Mouse (Mus musculus): ENCODE measurements at regions not wholly inside any gene's neighbourhood (a gene's known extent, or its start where the extent isn't known, plus 50 kb on each side); places are given as distances from the start of the nearest gene placed in this dataset.
A peak's percentile ranks its signal among the peaks of the same experiment; 100 is the strongest.

- H3K27me3 ChIP-seq = no peaks in the 10 kb centered on the region
- no peaks in the 10 kb centered on the region for H3K4me1 ChIP-seq
- H3K4me3 ChIP-seq (replicated peaks) = no peak overlapping the region
- H3K27ac ChIP-seq (replicated peaks) = no peak overlapping the region
- no peak overlapping the region for H3K9ac ChIP-seq
- whole genome bisulfite sequencing = 81% methylated on average over 5 of the region's 5 CpGs
- H3K36me3 ChIP-seq = no peaks in the 10 kb centered on the region
- H3K9me3 ChIP-seq (replicated peaks) = no peaks in the 10 kb centered on the region
- no peak for ATAC-seq (ENCODE audit: insufficient number of reproducible peaks, low FRiP score, low TSS enrichment, low read depth)
- no peak overlapping the region for H3K4me2 ChIP-seq (replicated peaks)
Observed at GRCm38 (mm10) chr16:29871395-29871794, 192.8 kb upstream of the Hes1 start.

GRCm38 (mm10) chr16:29876196-29876595, 188.0 kb upstream of the Hes1 start:
- no peaks in the 10 kb centered on the region for H3K36me3 ChIP-seq
- 20% methylated on average over 8 of the region's 8 CpGs for WGBS
- no peak overlapping the region for H3K4me2 ChIP-seq (replicated peaks)
- H3K4me1 ChIP-seq = peaks cover 5% of the 10 kb centered on the region
- H3K4me3 ChIP-seq (replicated peaks) = no peak overlapping the region
- no peak overlapping the region for H3K9ac ChIP-seq
- H3K27me3 ChIP-seq = no peaks in the 10 kb centered on the region
- H3K27ac ChIP-seq (replicated peaks) = no peak overlapping the region
- no peak; the same call in 1 of the 2 replicates for ATAC-seq (ENCODE audit: insufficient number of reproducible peaks, low FRiP score, low TSS enrichment, low read depth)
- no peaks in the 10 kb centered on the region for H3K9me3 ChIP-seq (replicated peaks)

- H3K4me3 ChIP-seq (replicated peaks) = no peak overlapping the region
- no peak overlapping the region for H3K4me2 ChIP-seq (replicated peaks)
- 33% methylated on average over 10 of the region's 10 CpGs for WGBS
- no peaks in the 10 kb centered on the region for H3K9me3 ChIP-seq (replicated peaks)
- no peaks in the 10 kb centered on the region for H3K27me3 ChIP-seq
- no peak for ATAC-seq (ENCODE audit: insufficient number of reproducible peaks, low FRiP score, low TSS enrichment, low read depth)
- H3K27ac ChIP-seq (replicated peaks) = 0 out of 2 replicates have a peak overlapping the region, but pooled peaks have one; percentile 29
- no peak overlapping the region for H3K9ac ChIP-seq
- H3K4me1 ChIP-seq = peaks cover 16% of the 10 kb centered on the region
- H3K36me3 ChIP-seq = no peaks in the 10 kb centered on the region
Observed at GRCm38 (mm10) chr16:29877372-29878123, 186.6 kb upstream of the Hes1 start.

- Histone ChIP-seq H3K27ac (replicated peaks) (no peak overlapping the region), H3K27me3 (no peaks in the 10 kb centered on the region), H3K36me3 (no peaks in the 10 kb centered on the region), H3K9me3 (replicated peaks) (no peaks in the 10 kb centered on the region), H3K4me2 (replicated peaks) (no peak overlapping the region), H3K9ac (no peak overlapping the region), H3K4me1 (peaks cover 29% of the 10 kb centered on the region), H3K4me3 (replicated peaks) (no peak overlapping the region)
- ATAC-seq (ENCODE audit: insufficient number of reproducible peaks, low FRiP score, low TSS enrichment, low read depth) = no peak
- WGBS = 76% methylated on average over 6 of the region's 6 CpGs
Observed at GRCm38 (mm10) chr16:29879665-29880064, 184.5 kb upstream of the Hes1 start.

- no peak overlapping the region for H3K9ac ChIP-seq
- no peak overlapping the region; the same call in 1 of the 2 replicates for H3K4me2 ChIP-seq (replicated peaks)
- peak overlapping the region; percentile 45; the same call in 1 of the 2 replicates for H3K27ac ChIP-seq (replicated peaks)
- H3K4me1 ChIP-seq = peaks cover 29% of the 10 kb centered on the region
- H3K9me3 ChIP-seq (replicated peaks) = no peaks in the 10 kb centered on the region
- H3K36me3 ChIP-seq = no peaks in the 10 kb centered on the region
- WGBS = 29% methylated on average over 12 of the region's 12 CpGs
- no peaks in the 10 kb centered on the region for H3K27me3 ChIP-seq
- H3K4me3 ChIP-seq (replicated peaks) = no peak overlapping the region
- ATAC-seq (ENCODE audit: insufficient number of reproducible peaks, low FRiP score, low TSS enrichment, low read depth) = no peak
Observed at GRCm38 (mm10) chr16:29881497-29881896, 182.7 kb upstream of the Hes1 start.

DNA sequence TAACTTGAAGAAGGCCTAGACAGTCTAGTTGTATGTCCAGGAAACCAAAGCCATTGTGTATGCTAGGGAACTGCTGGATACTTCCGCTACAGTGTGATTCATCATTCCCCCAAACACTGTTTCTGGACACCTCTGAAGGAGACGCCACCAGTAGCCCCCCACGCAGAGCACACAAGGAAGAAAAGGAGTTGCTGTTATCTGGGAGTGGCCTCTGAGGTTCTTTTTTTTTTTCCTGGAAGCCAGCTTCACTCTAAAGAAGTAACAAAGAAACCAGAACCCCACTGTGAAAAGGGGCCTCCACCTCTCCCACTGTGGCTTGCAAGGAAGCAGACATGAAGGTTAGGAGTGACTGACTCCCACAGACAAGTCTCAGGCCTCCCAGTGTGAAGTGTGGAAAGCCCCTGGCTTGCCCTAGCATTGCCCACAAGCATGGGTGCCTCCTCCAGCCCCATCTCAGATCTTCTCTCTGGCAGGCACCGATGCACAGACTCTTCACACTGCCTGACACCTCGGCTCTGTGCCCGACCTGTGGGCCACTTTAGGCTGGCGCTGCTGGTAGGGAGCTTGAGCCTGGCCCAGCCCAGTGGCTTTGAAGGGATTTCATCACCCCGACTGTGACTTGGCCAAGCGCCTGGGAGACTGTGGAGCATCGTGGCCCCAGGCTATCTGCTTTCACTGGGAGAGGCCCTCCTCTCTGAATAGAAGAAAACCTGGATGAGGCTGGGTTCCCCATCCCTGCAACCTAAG, 181.8 kb upstream of the Hes1 start:
- Histone ChIP-seq H3K4me2 (replicated peaks) (no peak overlapping the region), H3K36me3 (no peaks in the 10 kb centered on the region), H3K4me1 (peaks cover 29% of the 10 kb centered on the region), H3K4me3 (replicated peaks) (no peak overlapping the region), H3K9ac (no peak overlapping the region), H3K9me3 (replicated peaks) (no peaks in the 10 kb centered on the region), H3K27ac (replicated peaks) (peak overlapping the region; percentile 45; the same call in 1 of the 2 replicates), H3K27me3 (no peaks in the 10 kb centered on the region)
- ATAC-seq (ENCODE audit: insufficient number of reproducible peaks, low FRiP score, low TSS enrichment, low read depth) = peak; percentile 63
- WGBS = 19% methylated on average over 10 of the region's 10 CpGs

- Histone ChIP-seq H3K36me3 (no peaks in the 10 kb centered on the region), H3K4me3 (replicated peaks) (no peak overlapping the region), H3K27me3 (no peaks in the 10 kb centered on the region), H3K4me1 (peaks cover 29% of the 10 kb centered on the region), H3K4me2 (replicated peaks) (no peak overlapping the region), H3K27ac (replicated peaks) (no peak overlapping the region), H3K9me3 (replicated peaks) (no peaks in the 10 kb centered on the region), H3K9ac (no peak overlapping the region)
- 20% methylated on average over 10 of the region's 10 CpGs for WGBS
- ATAC-seq (ENCODE audit: insufficient number of reproducible peaks, low FRiP score, low TSS enrichment, low read depth) = peak; percentile 40; the same call in 1 of the 2 replicates
Observed at GRCm38 (mm10) chr16:29883252-29883992, 180.8 kb upstream of the Hes1 start.

- Histone ChIP-seq H3K27me3 (no peaks in the 10 kb centered on the region), H3K9me3 (replicated peaks) (no peaks in the 10 kb centered on the region), H3K27ac (replicated peaks) (no peak overlapping the region), H3K4me2 (replicated peaks) (no peak overlapping the region), H3K36me3 (no peaks in the 10 kb centered on the region), H3K4me3 (replicated peaks) (no peak overlapping the region), H3K9ac (no peak overlapping the region), H3K4me1 (peaks cover 35% of the 10 kb centered on the region)
- WGBS = 65% methylated on average over 4 of the region's 4 CpGs
- no peak for ATAC-seq (ENCODE audit: insufficient number of reproducible peaks, low FRiP score, low TSS enrichment, low read depth)
Observed at GRCm38 (mm10) chr16:29884899-29885298, 179.3 kb upstream of the Hes1 start.

GRCm38 (mm10) chr16:29886755-29887154, 177.4 kb upstream of the Hes1 start:
- Histone ChIP-seq H3K4me1 (peaks cover 25% of the 10 kb centered on the region), H3K4me3 (replicated peaks) (no peak overlapping the region), H3K36me3 (no peaks in the 10 kb centered on the region), H3K9me3 (replicated peaks) (no peaks in the 10 kb centered on the region), H3K9ac (no peak overlapping the region), H3K27ac (replicated peaks) (no peak overlapping the region), H3K27me3 (no peaks in the 10 kb centered on the region), H3K4me2 (replicated peaks) (no peak overlapping the region)
- ATAC-seq (ENCODE audit: insufficient number of reproducible peaks, low FRiP score, low TSS enrichment, low read depth) = no peak
- 73% methylated on average over 4 of the region's 4 CpGs for WGBS

- H3K4me1 ChIP-seq = peaks cover 20% of the 10 kb centered on the region
- no peak overlapping the region for H3K4me3 ChIP-seq (replicated peaks)
- no peaks in the 10 kb centered on the region for H3K27me3 ChIP-seq
- no peak overlapping the region for H3K27ac ChIP-seq (replicated peaks)
- no peaks in the 10 kb centered on the region for H3K9me3 ChIP-seq (replicated peaks)
- H3K4me2 ChIP-seq (replicated peaks) = no peak overlapping the region
- WGBS = 33% methylated on average over 4 of the region's 4 CpGs
- H3K36me3 ChIP-seq = no peaks in the 10 kb centered on the region
- no peak for ATAC-seq (ENCODE audit: insufficient number of reproducible peaks, low FRiP score, low TSS enrichment, low read depth)
- no peak overlapping the region for H3K9ac ChIP-seq
Observed at GRCm38 (mm10) chr16:29889346-29889745, 174.8 kb upstream of the Hes1 start.

GRCm38 (mm10) chr16:29891472-29891871, 172.7 kb upstream of the Hes1 start:
- Histone ChIP-seq H3K27ac (replicated peaks) (no peak overlapping the region), H3K9me3 (replicated peaks) (no peaks in the 10 kb centered on the region), H3K4me1 (peaks cover 24% of the 10 kb centered on the region), H3K9ac (no peak overlapping the region), H3K4me2 (replicated peaks) (no peak overlapping the region), H3K36me3 (no peaks in the 10 kb centered on the region), H3K27me3 (no peaks in the 10 kb centered on the region), H3K4me3 (replicated peaks) (no peak overlapping the region)
- no peak for ATAC-seq (ENCODE audit: insufficient number of reproducible peaks, low FRiP score, low TSS enrichment, low read depth)
- 54% methylated on average over 7 of the region's 7 CpGs for WGBS

Measured in embryonic facial prominence, embryonic 15.5 days (tissue).